Mouse (Mus musculus): ENCODE data around the gene Mical3. TPM values are rescaled to one million over a fixed set of nuclear protein-coding genes. Genes with fewer than 3 reads are reported as not detected.

Gene Mical3
- polyA plus RNA-seq, 1 experiment from 2014 or later: 11.8 TPM

- Histone ChIP-seq H3K4me3 (ENCODE audit: low read depth, low read length) (no peak overlapping the region), H3K9me3 (ENCODE audit: control insufficient read depth, low read length) (no peaks in the 10 kb centered on the region), H3K27ac (ENCODE audit: low read depth, low read length) (no peak overlapping the region), H3K27me3 (ENCODE audit: control insufficient read depth, insufficient read depth, low read length) (no peaks in the 10 kb centered on the region), H3K9ac (ENCODE audit: low read length) (no peak overlapping the region), H3K36me3 (ENCODE audit: control insufficient read depth, insufficient read depth, low read length) (no peaks in the 10 kb centered on the region), H3K4me1 (ENCODE audit: control insufficient read depth, insufficient read depth, low read length) (no peaks in the 10 kb centered on the region), H3K4me2 (no peak overlapping the region)
- DNase-seq (ENCODE audit: low spot score, missing footprints): no peak
- 90% methylated on average over 5 of the region's 5 CpGs for WGBS
- no peak for ATAC-seq (ENCODE audit: low FRiP score)
Measured at GRCm38 (mm10) chr6:120905111-120905510, 225.7 kb downstream of the Mical3 start.

- Histone ChIP-seq H3K9me3 (ENCODE audit: control insufficient read depth, low read length) (no peaks in the 10 kb centered on the region), H3K4me2 (no peak overlapping the region), H3K4me3 (ENCODE audit: low read depth, low read length) (no peak overlapping the region), H3K4me1 (ENCODE audit: control insufficient read depth, insufficient read depth, low read length) (no peaks in the 10 kb centered on the region), H3K36me3 (ENCODE audit: control insufficient read depth, insufficient read depth, low read length) (no peaks in the 10 kb centered on the region), H3K9ac (ENCODE audit: low read length) (no peak overlapping the region), H3K27ac (ENCODE audit: low read depth, low read length) (no peak overlapping the region), H3K27me3 (ENCODE audit: control insufficient read depth, insufficient read depth, low read length) (no peaks in the 10 kb centered on the region)
- 92% methylated on average over 11 of the region's 11 CpGs for WGBS
- DNase-seq (ENCODE audit: low spot score, missing footprints) (no peak), ATAC-seq (ENCODE audit: low FRiP score) (no peak)
Measured at GRCm38 (mm10) chr6:120903961-120904360, 226.8 kb downstream of the Mical3 start.

DNA sequence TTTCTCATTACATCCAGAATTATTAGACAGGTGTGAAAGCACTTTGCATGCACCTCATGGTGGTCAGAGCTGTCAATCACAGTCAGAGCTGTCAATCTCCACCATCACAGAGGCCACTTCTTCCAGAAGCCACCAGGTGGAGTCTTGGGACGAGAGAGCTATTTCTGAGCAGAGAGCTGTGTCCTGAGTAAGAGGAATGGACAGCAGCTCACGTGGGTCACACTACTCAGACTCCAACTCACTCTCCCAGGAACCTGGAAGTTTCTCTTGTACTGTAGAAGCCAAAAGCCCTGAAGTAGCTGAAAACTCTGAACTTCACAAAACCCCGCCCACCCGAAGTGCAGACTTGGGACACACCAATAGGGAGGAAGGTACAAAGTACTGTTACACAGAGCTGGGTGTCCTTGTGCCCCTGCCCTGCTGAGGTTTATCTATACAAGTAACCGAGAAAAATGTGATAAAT is 227.3 kb downstream of the Mical3 start:
- 56% methylated on average over 5 of the region's 5 CpGs for WGBS
- peak; percentile 69 for ATAC-seq (ENCODE audit: low FRiP score)

DNA sequence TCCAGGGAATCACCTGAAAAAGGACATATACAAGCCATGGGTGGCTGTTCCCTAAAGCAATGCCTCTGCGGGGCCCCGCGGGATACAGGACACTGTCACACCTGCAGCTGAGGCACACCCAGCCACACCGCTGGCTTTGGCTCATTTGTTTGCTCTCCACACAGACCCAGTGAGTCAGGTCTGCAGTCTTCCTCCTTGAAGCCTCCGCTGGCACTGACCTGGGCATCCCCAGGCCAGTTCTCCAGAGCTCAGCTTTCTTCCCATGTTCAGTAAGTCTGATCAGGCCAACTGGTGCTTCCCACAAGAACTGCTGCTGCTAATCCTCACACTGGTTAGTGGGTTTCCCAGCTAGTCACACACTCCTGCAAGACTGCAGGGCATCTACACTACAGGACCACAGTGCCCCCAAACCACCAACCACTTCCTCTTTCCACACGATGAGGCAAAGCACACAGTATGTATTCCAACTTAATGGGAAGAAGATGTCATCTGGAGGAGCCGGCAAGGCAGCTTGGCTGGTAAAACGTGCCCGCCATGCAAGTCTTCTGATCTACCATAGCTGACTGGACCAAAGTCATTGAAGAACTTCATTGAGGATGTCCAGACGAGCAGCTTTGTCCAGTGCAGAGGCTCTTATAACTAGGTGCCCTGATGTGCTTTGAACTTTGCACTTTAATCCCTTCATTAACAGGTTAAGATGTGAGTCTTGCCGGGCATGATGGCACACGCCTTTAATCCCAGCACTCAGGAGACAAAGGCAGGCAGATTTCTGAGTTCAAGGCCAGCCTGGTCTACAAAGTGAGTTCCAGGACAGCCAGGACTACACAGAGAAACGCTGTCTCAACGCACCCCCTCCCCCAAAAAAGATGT is 228.8 kb downstream of the Mical3 start:
- Histone ChIP-seq H3K9ac (ENCODE audit: low read length) (no peak overlapping the region), H3K4me1 (ENCODE audit: control insufficient read depth, insufficient read depth, low read length) (no peaks in the 10 kb centered on the region), H3K4me3 (ENCODE audit: low read depth, low read length) (no peak overlapping the region), H3K27me3 (ENCODE audit: control insufficient read depth, insufficient read depth, low read length) (no peaks in the 10 kb centered on the region), H3K27ac (ENCODE audit: low read depth, low read length) (no peak overlapping the region), H3K9me3 (ENCODE audit: control insufficient read depth, low read length) (no peaks in the 10 kb centered on the region), H3K4me2 (no peak overlapping the region), H3K36me3 (ENCODE audit: control insufficient read depth, insufficient read depth, low read length) (no peaks in the 10 kb centered on the region)
- no peak for ATAC-seq (ENCODE audit: low FRiP score)
- WGBS: 92% methylated on average over 14 of the region's 14 CpGs
- DNase-seq (ENCODE audit: low spot score, missing footprints): no peak

More for the DNA sequence above, 227.3 kb downstream of the Mical3 start:
- H3K9me3 ChIP-seq (ENCODE audit: control insufficient read depth, low read length): no peaks in the 10 kb centered on the region
- H3K36me3 ChIP-seq (ENCODE audit: control insufficient read depth, insufficient read depth, low read length): no peaks in the 10 kb centered on the region
- H3K27me3 ChIP-seq (ENCODE audit: control insufficient read depth, insufficient read depth, low read length): no peaks in the 10 kb centered on the region
- no peak overlapping the region for H3K9ac ChIP-seq (ENCODE audit: low read length)
- no peaks in the 10 kb centered on the region for H3K4me1 ChIP-seq (ENCODE audit: control insufficient read depth, insufficient read depth, low read length)
- DNase-seq (ENCODE audit: low spot score, missing footprints): peak; percentile 87
- no peak overlapping the region for H3K4me2 ChIP-seq
- H3K4me3 ChIP-seq (ENCODE audit: low read depth, low read length): no peak overlapping the region
- H3K27ac ChIP-seq (ENCODE audit: low read depth, low read length): no peak overlapping the region

DNA sequence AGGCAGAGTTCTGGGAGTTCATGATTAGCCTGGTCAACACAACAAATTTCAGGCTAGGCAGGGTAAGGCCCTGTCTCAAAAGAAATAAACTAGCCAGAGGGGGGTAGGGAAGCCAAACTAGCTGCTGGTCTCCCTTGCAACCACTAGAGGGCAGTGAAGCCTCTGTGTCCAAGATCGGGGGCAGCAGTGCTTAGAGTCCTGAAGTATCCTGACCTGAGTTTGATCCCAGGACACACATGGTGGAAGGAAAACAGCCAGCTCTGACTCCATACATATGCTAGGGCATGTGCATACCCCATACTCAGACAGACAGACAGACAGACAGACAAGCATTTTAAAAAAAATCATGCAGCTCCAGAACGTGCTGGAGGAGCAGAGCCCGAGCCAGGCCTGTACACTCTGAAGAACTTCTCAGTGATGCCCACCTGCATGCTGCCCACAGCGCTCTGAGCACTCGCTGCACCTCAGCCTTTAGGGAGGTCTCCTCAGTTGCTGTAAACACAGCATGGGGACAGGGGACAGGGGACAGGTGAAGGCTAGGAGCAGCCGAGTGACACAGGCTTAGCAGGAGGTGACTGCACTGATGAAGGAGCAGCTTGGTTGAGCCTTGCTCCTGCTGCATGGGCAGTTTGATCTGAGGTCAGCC is 232.5 kb downstream of the Mical3 start:
- Histone ChIP-seq H3K36me3 (ENCODE audit: control insufficient read depth, insufficient read depth, low read length) (peaks cover 3% of the 10 kb centered on the region; the same call in 1 of the 2 replicates), H3K9me3 (ENCODE audit: control insufficient read depth, low read length) (no peaks in the 10 kb centered on the region), H3K9ac (ENCODE audit: low read length) (no peak overlapping the region), H3K27ac (ENCODE audit: low read depth, low read length) (no peak overlapping the region), H3K4me1 (ENCODE audit: control insufficient read depth, insufficient read depth, low read length) (no peaks in the 10 kb centered on the region), H3K4me2 (no peak overlapping the region), H3K4me3 (ENCODE audit: low read depth, low read length) (no peak overlapping the region), H3K27me3 (ENCODE audit: control insufficient read depth, insufficient read depth, low read length) (no peaks in the 10 kb centered on the region)
- ATAC-seq (ENCODE audit: low FRiP score): peak; percentile 29
- WGBS: 70% methylated on average over 6 of the region's 6 CpGs
- DNase-seq (ENCODE audit: low spot score, missing footprints): peak; percentile 90

- no peak for ATAC-seq (ENCODE audit: low FRiP score)
- no peak overlapping the region for H3K9ac ChIP-seq (ENCODE audit: low read length)
- H3K9me3 ChIP-seq (ENCODE audit: control insufficient read depth, low read length): no peaks in the 10 kb centered on the region
- H3K4me2 ChIP-seq: no peak overlapping the region
- peaks cover 5% of the 10 kb centered on the region; the same call in 1 of the 2 replicates for H3K36me3 ChIP-seq (ENCODE audit: control insufficient read depth, insufficient read depth, low read length)
- no peaks in the 10 kb centered on the region for H3K4me1 ChIP-seq (ENCODE audit: control insufficient read depth, insufficient read depth, low read length)
- no peak for DNase-seq (ENCODE audit: low spot score, missing footprints)
- no peak overlapping the region for H3K27ac ChIP-seq (ENCODE audit: low read depth, low read length)
- H3K27me3 ChIP-seq (ENCODE audit: control insufficient read depth, insufficient read depth, low read length): no peaks in the 10 kb centered on the region
- WGBS: 94% methylated on average over 9 of the region's 9 CpGs
- no peak overlapping the region for H3K4me3 ChIP-seq (ENCODE audit: low read depth, low read length)
Measured at GRCm38 (mm10) chr6:120894524-120894923, 236.3 kb downstream of the Mical3 start.

- Histone ChIP-seq H3K9ac (ENCODE audit: low read length) (no peak overlapping the region), H3K9me3 (ENCODE audit: control insufficient read depth, low read length) (no peaks in the 10 kb centered on the region), H3K36me3 (ENCODE audit: control insufficient read depth, insufficient read depth, low read length) (peaks cover 5% of the 10 kb centered on the region; the same call in 1 of the 2 replicates), H3K4me2 (no peak overlapping the region), H3K27me3 (ENCODE audit: control insufficient read depth, insufficient read depth, low read length) (no peaks in the 10 kb centered on the region), H3K4me1 (ENCODE audit: control insufficient read depth, insufficient read depth, low read length) (no peaks in the 10 kb centered on the region), H3K4me3 (ENCODE audit: low read depth, low read length) (no peak overlapping the region), H3K27ac (ENCODE audit: low read depth, low read length) (no peak overlapping the region)
- ATAC-seq (ENCODE audit: low FRiP score) (no peak), DNase-seq (ENCODE audit: low spot score, missing footprints) (no peak)
- 96% methylated on average over 9 of the region's 9 CpGs for WGBS
Measured at GRCm38 (mm10) chr6:120894089-120894488, 236.7 kb downstream of the Mical3 start.

GRCm38 (mm10) chr6:120886696-120887095 is 244.1 kb downstream of the Mical3 start:
- no peaks in the 10 kb centered on the region for H3K9me3 ChIP-seq (ENCODE audit: control insufficient read depth, low read length)
- H3K4me1 ChIP-seq (ENCODE audit: control insufficient read depth, insufficient read depth, low read length): no peaks in the 10 kb centered on the region
- 92% methylated on average over 17 of the region's 17 CpGs for WGBS
- DNase-seq (ENCODE audit: low spot score, missing footprints): no peak
- peaks cover 15% of the 10 kb centered on the region for H3K36me3 ChIP-seq (ENCODE audit: control insufficient read depth, insufficient read depth, low read length)
- no peak overlapping the region for H3K9ac ChIP-seq (ENCODE audit: low read length)
- H3K27me3 ChIP-seq (ENCODE audit: control insufficient read depth, insufficient read depth, low read length): no peaks in the 10 kb centered on the region
- no peak for ATAC-seq (ENCODE audit: low FRiP score)
- no peak overlapping the region for H3K4me3 ChIP-seq (ENCODE audit: low read depth, low read length)
- H3K4me2 ChIP-seq: no peak overlapping the region
- H3K27ac ChIP-seq (ENCODE audit: low read depth, low read length): no peak overlapping the region

DNA sequence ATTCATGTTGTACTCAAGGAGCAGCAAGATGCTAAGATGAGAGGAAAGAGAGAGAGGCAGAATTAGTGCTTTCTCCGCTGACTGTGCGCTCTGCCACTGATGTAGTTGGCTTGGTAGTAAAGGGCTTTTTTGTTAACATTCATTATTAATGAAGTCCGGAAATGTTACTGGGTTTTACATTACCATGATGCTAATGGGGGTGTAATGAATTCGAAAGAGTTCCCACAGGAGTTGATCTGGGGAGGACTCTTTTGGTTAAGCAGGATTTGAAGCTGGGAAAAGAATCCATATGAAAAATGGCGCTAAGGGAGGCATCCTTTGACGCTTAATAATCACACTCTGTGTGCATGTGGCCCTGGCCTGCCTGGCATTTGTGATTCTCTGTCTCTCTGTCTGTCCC is 246.4 kb downstream of the Mical3 start:
- DNase-seq (ENCODE audit: low spot score, missing footprints): no peak
- Histone ChIP-seq H3K4me3 (ENCODE audit: low read depth, low read length) (no peak overlapping the region), H3K9ac (ENCODE audit: low read length) (no peak overlapping the region), H3K9me3 (ENCODE audit: control insufficient read depth, low read length) (no peaks in the 10 kb centered on the region), H3K4me2 (no peak overlapping the region), H3K27me3 (ENCODE audit: control insufficient read depth, insufficient read depth, low read length) (no peaks in the 10 kb centered on the region), H3K36me3 (ENCODE audit: control insufficient read depth, insufficient read depth, low read length) (peaks cover 15% of the 10 kb centered on the region), H3K27ac (ENCODE audit: low read depth, low read length) (no peak overlapping the region), H3K4me1 (ENCODE audit: control insufficient read depth, insufficient read depth, low read length) (no peaks in the 10 kb centered on the region)
- WGBS: 87% methylated on average over 6 of the region's 6 CpGs
- ATAC-seq (ENCODE audit: low FRiP score): no peak

Data from midbrain, embryonic 11.5 days (tissue).